Mouse (Mus musculus): ENCODE measurements around the gene Klhl9. TPM values are rescaled to one million over a fixed set of nuclear protein-coding genes. Genes with fewer than 3 reads are reported as not detected.
A peak's percentile ranks its signal among the peaks of the same experiment; 100 is the strongest.
"Not testable (repeated sequence)": the region's sequence is repeated elsewhere in the genome, so short reads cannot be mapped to it uniquely, and the experiment has no call there.

Klhl9 gene
- polyA plus RNA-seq, 1 experiment from 2014 or later, result 95.4 TPM

- not testable (repeated sequence) for ATAC-seq (ENCODE audit: low FRiP score, low TSS enrichment); H3K36me3 ChIP-seq (ENCODE audit: insufficient read depth, low read length); H3K4me1 ChIP-seq (ENCODE audit: insufficient read depth, low read length); H3K27ac ChIP-seq (ENCODE audit: low read length); H3K4me2 ChIP-seq (replicated peaks; ENCODE audit: low read depth, low read length); H3K9me3 ChIP-seq (ENCODE audit: low read length); H3K9ac ChIP-seq (replicated peaks; ENCODE audit: low read length); H3K4me3 ChIP-seq (ENCODE audit: low read length); H3K27me3 ChIP-seq (ENCODE audit: insufficient read depth, low read length)
- 78% methylated on average over 15 of the region's 15 CpGs for WGBS
Measured at GRCm38 (mm10) chr4:88754818-88755340, 32.6 kb upstream of the Klhl9 start, which contains the start of gene Gm13271. Gene Gm13271 (plus strand): TSS chr4:88754868.

- Histone ChIP-seq H3K4me3 (ENCODE audit: low read length) (no peak overlapping the region), H3K36me3 (ENCODE audit: insufficient read depth, low read length) (no peaks in the 10 kb centered on the region), H3K4me2 (replicated peaks; ENCODE audit: low read depth, low read length) (no peak overlapping the region), H3K27me3 (ENCODE audit: insufficient read depth, low read length) (no peaks in the 10 kb centered on the region), H3K4me1 (ENCODE audit: insufficient read depth, low read length) (no peaks in the 10 kb centered on the region), H3K9me3 (ENCODE audit: low read length) (no peaks in the 10 kb centered on the region), H3K27ac (ENCODE audit: low read length) (no peak overlapping the region), H3K9ac (replicated peaks; ENCODE audit: low read length) (no peak overlapping the region)
- WGBS, result 50% methylated on average over 6 of the region's 6 CpGs
- no peak for ATAC-seq (ENCODE audit: low FRiP score, low TSS enrichment)
Measured at GRCm38 (mm10) chr4:88749926-88750325, 27.7 kb upstream of the Klhl9 start.

DNA sequence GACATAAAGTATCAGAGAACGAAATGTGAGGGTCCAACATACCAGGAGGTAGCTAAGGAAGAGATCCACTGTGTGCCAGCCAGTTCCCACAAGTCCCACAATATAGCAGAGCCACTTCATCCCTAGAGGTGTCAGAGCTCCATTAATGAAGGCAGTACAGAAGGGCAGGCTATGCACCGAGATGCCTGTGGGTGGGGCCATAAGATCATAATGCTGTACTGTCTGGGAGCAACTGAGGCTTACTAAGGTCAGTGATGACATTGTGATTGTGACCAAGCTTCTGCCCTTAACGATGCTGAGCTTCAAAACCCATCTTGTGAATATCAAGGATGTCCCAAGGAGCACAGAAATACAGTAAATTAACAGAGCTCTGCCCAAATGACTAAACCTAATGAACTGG is 21.9 kb upstream of the Klhl9 start:
- H3K9me3 ChIP-seq (ENCODE audit: low read length), result no peaks in the 10 kb centered on the region
- H3K4me2 ChIP-seq (replicated peaks; ENCODE audit: low read depth, low read length), result no peak overlapping the region
- no peaks in the 10 kb centered on the region for H3K4me1 ChIP-seq (ENCODE audit: insufficient read depth, low read length)
- ATAC-seq (ENCODE audit: low FRiP score, low TSS enrichment), result no peak
- H3K27ac ChIP-seq (ENCODE audit: low read length), result no peak overlapping the region
- H3K27me3 ChIP-seq (ENCODE audit: insufficient read depth, low read length), result no peaks in the 10 kb centered on the region
- no peaks in the 10 kb centered on the region for H3K36me3 ChIP-seq (ENCODE audit: insufficient read depth, low read length)
- H3K9ac ChIP-seq (replicated peaks; ENCODE audit: low read length), result no peak overlapping the region
- 58% methylated on average over 3 of the region's 3 CpGs for WGBS
- no peak overlapping the region for H3K4me3 ChIP-seq (ENCODE audit: low read length)

GRCm38 (mm10) chr4:88742771-88743371 is 20.6 kb upstream of the Klhl9 start:
- H3K27ac ChIP-seq (ENCODE audit: low read length), result no peak overlapping the region
- WGBS, result 76% methylated on average over 7 of the region's 7 CpGs
- H3K4me3 ChIP-seq (ENCODE audit: low read length), result no peak overlapping the region

GRCm38 (mm10) chr4:88741426-88741825 is 19.2 kb upstream of the Klhl9 start:
- no peak overlapping the region for H3K4me2 ChIP-seq (replicated peaks; ENCODE audit: low read depth, low read length)
- no peak for ATAC-seq (ENCODE audit: low FRiP score, low TSS enrichment)
- 80% methylated on average over 4 of the region's 4 CpGs for WGBS
- no peak overlapping the region for H3K4me3 ChIP-seq (ENCODE audit: low read length)
- H3K4me1 ChIP-seq (ENCODE audit: insufficient read depth, low read length), result no peaks in the 10 kb centered on the region
- no peak overlapping the region for H3K27ac ChIP-seq (ENCODE audit: low read length)
- no peaks in the 10 kb centered on the region for H3K9me3 ChIP-seq (ENCODE audit: low read length)
- no peak overlapping the region for H3K9ac ChIP-seq (replicated peaks; ENCODE audit: low read length)
- no peaks in the 10 kb centered on the region for H3K36me3 ChIP-seq (ENCODE audit: insufficient read depth, low read length)
- H3K27me3 ChIP-seq (ENCODE audit: insufficient read depth, low read length), result no peaks in the 10 kb centered on the region

More at GRCm38 (mm10) chr4:88742771-88743371, 20.6 kb upstream of the Klhl9 start:
- ATAC-seq (ENCODE audit: low FRiP score, low TSS enrichment), result no peak
- no peak overlapping the region for H3K9ac ChIP-seq (replicated peaks; ENCODE audit: low read length)
- H3K36me3 ChIP-seq (ENCODE audit: insufficient read depth, low read length), result no peaks in the 10 kb centered on the region
- H3K4me1 ChIP-seq (ENCODE audit: insufficient read depth, low read length), result no peaks in the 10 kb centered on the region
- no peaks in the 10 kb centered on the region for H3K27me3 ChIP-seq (ENCODE audit: insufficient read depth, low read length)
- H3K9me3 ChIP-seq (ENCODE audit: low read length), result no peaks in the 10 kb centered on the region
- no peak overlapping the region for H3K4me2 ChIP-seq (replicated peaks; ENCODE audit: low read depth, low read length)

DNA sequence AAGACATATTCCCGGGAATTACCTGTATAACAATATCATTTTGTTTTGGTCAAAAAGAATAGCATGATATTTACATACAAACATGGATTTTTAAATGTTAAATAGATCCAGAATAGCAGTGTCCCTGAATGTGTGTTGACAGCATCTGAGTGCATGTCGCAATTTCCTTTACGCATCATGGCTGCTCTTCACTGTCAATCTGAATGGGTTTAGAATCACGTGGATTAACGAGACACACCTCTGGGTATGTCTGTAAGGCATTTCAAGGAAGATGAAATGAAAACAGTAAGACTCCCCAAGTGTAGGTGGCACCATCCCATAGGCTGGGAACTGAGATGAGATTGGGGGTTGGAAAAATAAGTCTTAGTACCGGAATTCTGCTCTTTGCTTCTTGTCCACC is 16.8 kb upstream of the Klhl9 start:
- WGBS, result 87% methylated on average over 6 of the region's 6 CpGs
- Histone ChIP-seq H3K4me3 (ENCODE audit: low read length) (no peak overlapping the region), H3K4me2 (replicated peaks; ENCODE audit: low read depth, low read length) (no peak overlapping the region), H3K27ac (ENCODE audit: low read length) (no peak overlapping the region), H3K9ac (replicated peaks; ENCODE audit: low read length) (no peak overlapping the region), H3K27me3 (ENCODE audit: insufficient read depth, low read length) (no peaks in the 10 kb centered on the region), H3K36me3 (ENCODE audit: insufficient read depth, low read length) (no peaks in the 10 kb centered on the region), H3K4me1 (ENCODE audit: insufficient read depth, low read length) (no peaks in the 10 kb centered on the region), H3K9me3 (ENCODE audit: low read length) (no peaks in the 10 kb centered on the region)
- no peak for ATAC-seq (ENCODE audit: low FRiP score, low TSS enrichment)

- Histone ChIP-seq H3K27ac (ENCODE audit: low read length) (no peak overlapping the region), H3K36me3 (ENCODE audit: insufficient read depth, low read length) (no peaks in the 10 kb centered on the region), H3K27me3 (ENCODE audit: insufficient read depth, low read length) (no peaks in the 10 kb centered on the region), H3K9me3 (ENCODE audit: low read length) (no peaks in the 10 kb centered on the region), H3K4me1 (ENCODE audit: insufficient read depth, low read length) (no peaks in the 10 kb centered on the region), H3K4me3 (ENCODE audit: low read length) (no peak overlapping the region), H3K4me2 (replicated peaks; ENCODE audit: low read depth, low read length) (no peak overlapping the region), H3K9ac (replicated peaks; ENCODE audit: low read length) (no peak overlapping the region)
- no peak for ATAC-seq (ENCODE audit: low FRiP score, low TSS enrichment)
- 5% methylated on average over 2 of the region's 2 CpGs for WGBS
Measured at GRCm38 (mm10) chr4:88738480-88738879, 16.2 kb upstream of the Klhl9 start.

- Histone ChIP-seq H3K9me3 (ENCODE audit: low read length) (no peaks in the 10 kb centered on the region), H3K4me2 (replicated peaks; ENCODE audit: low read depth, low read length) (no peak overlapping the region), H3K9ac (replicated peaks; ENCODE audit: low read length) (no peak overlapping the region), H3K27ac (ENCODE audit: low read length) (no peak overlapping the region), H3K4me3 (ENCODE audit: low read length) (no peak overlapping the region), H3K36me3 (ENCODE audit: insufficient read depth, low read length) (no peaks in the 10 kb centered on the region), H3K4me1 (ENCODE audit: insufficient read depth, low read length) (no peaks in the 10 kb centered on the region), H3K27me3 (ENCODE audit: insufficient read depth, low read length) (no peaks in the 10 kb centered on the region)
- WGBS, result 0% methylated on average over 1 of the region's 1 CpGs
- peak; percentile 57; the same call in 1 of the 2 replicates for ATAC-seq (ENCODE audit: low FRiP score, low TSS enrichment)
Measured at GRCm38 (mm10) chr4:88727324-88727723, 5.1 kb upstream of the Klhl9 start.

DNA sequence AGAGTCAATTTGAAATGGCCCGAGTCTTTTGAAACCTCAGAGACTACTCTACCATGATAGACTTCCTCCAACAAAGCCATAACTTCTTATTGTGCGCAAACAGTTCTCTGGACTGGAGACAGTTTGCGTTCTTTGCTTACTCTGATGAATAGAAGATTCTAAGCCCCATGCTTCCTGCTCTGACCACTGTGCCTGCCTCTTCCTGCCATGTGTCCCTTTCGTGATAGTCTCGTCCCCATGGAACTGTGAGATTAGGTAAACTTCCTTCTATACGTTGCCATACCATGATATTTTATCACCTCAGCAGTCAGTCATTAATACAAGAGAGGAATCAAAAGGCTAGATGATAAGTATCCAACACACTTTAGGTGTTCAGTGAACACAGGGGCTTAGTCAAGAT is 4.5 kb upstream of the Klhl9 start:
- Histone ChIP-seq H3K9me3 (ENCODE audit: low read length) (no peaks in the 10 kb centered on the region), H3K36me3 (ENCODE audit: insufficient read depth, low read length) (no peaks in the 10 kb centered on the region), H3K9ac (replicated peaks; ENCODE audit: low read length) (no peak overlapping the region), H3K4me1 (ENCODE audit: insufficient read depth, low read length) (no peaks in the 10 kb centered on the region), H3K4me3 (ENCODE audit: low read length) (no peak overlapping the region), H3K27ac (ENCODE audit: low read length) (no peak overlapping the region), H3K4me2 (replicated peaks; ENCODE audit: low read depth, low read length) (no peak overlapping the region), H3K27me3 (ENCODE audit: insufficient read depth, low read length) (no peaks in the 10 kb centered on the region)
- no peak for ATAC-seq (ENCODE audit: low FRiP score, low TSS enrichment)
- WGBS, result 75% methylated on average over 6 of the region's 6 CpGs

- H3K9me3 ChIP-seq (ENCODE audit: low read length), result no peaks in the 10 kb centered on the region
- H3K4me2 ChIP-seq (replicated peaks; ENCODE audit: low read depth, low read length), result peak overlapping the region; percentile 31; the same call in 1 of the 2 replicates
- WGBS, result 44% methylated on average over 8 of the region's 8 CpGs
- no peak for ATAC-seq (ENCODE audit: low FRiP score, low TSS enrichment)
- no peak overlapping the region for H3K4me3 ChIP-seq (ENCODE audit: low read length)
- H3K27me3 ChIP-seq (ENCODE audit: insufficient read depth, low read length), result no peaks in the 10 kb centered on the region
- H3K27ac ChIP-seq (ENCODE audit: low read length), result peak overlapping the region; percentile 88
- H3K4me1 ChIP-seq (ENCODE audit: insufficient read depth, low read length), result peaks cover 19% of the 10 kb centered on the region
- H3K36me3 ChIP-seq (ENCODE audit: insufficient read depth, low read length), result peaks cover 13% of the 10 kb centered on the region
- no peak overlapping the region for H3K9ac ChIP-seq (replicated peaks; ENCODE audit: low read length)
Measured at GRCm38 (mm10) chr4:88723497-88724090, 1.3 kb upstream of the Klhl9 start.
